Mouse (Mus musculus) midbrain, postnatal 0 days (tissue): ENCODE data around the gene Nom1. TPM values are rescaled to one million over a fixed set of nuclear protein-coding genes. Genes with fewer than 3 reads are reported as not detected.

Experiments used
- ATAC-seq: fragments of 200-750 bp; cut with Nextera tagmentation; 2 replicates; pipeline ENCODE4 v1.8.0; 2017; ENCODE audit warnings: moderate number of reproducible peaks, mild to moderate bottlenecking, moderate TSS enrichment, moderate library complexity; ENCODE audit not compliant: low FRiP score
- DNase-seq: peaks from one replicate; pipeline ENCODE4 v3.0.0-alpha.2; 2015; ENCODE audit warnings: low spot score
- H3K27ac ChIP-seq: fragments of 300-500 bp; sonication (generic); 2 replicates; pipeline ENCODE4 v1.5.1; 2014; ENCODE audit warnings: low read depth, mild to moderate bottlenecking, low read length, mixed read lengths
- H3K27me3 ChIP-seq: fragments of 300-500 bp; sonication (generic); 2 replicates; pipeline ENCODE4 v1.6.1; 2014; ENCODE audit warnings: low read length, control low read depth, mixed read lengths; ENCODE audit not compliant: insufficient read depth
- H3K36me3 ChIP-seq: fragments of 300-500 bp; sonication (generic); 2 replicates; pipeline ENCODE4 v1.6.1; 2014; ENCODE audit warnings: low read length, control low read depth, mixed read lengths; ENCODE audit not compliant: insufficient read depth
- H3K4me1 ChIP-seq: fragments of 300-500 bp; sonication (generic); 2 replicates; pipeline ENCODE4 v1.6.1; 2014; ENCODE audit warnings: mild to moderate bottlenecking, control low read depth, antibody characterized with exemption, low read length, mixed read lengths; ENCODE audit not compliant: insufficient read depth
- H3K4me2 ChIP-seq: fragments of 300-500 bp; sonication (generic); 2 replicates; pipeline ENCODE4 v1.6.1; 2014; ENCODE audit warnings: low read depth, mild to moderate bottlenecking, low read length, mixed read lengths; ENCODE audit not compliant: poor library complexity, severe bottlenecking
- H3K4me3 ChIP-seq: fragments of 300-500 bp; sonication (generic); 2 replicates; pipeline ENCODE4 v1.5.1; 2014; ENCODE audit warnings: low read depth, mild to moderate bottlenecking, low read length, moderate library complexity
- H3K9ac ChIP-seq: fragments of 300-500 bp; sonication (generic); replicated peaks from 2 replicates; pipeline ENCODE4 v1.6.1; 2014; ENCODE audit warnings: mild to moderate bottlenecking, low read length, moderate library complexity, mixed read lengths; ENCODE audit not compliant: poor library complexity, severe bottlenecking
- H3K9me3 ChIP-seq: fragments of 300-500 bp; sonication (generic); 2 replicates; pipeline ENCODE4 v1.6.1; 2016; ENCODE audit warnings: low read length, control low read depth
- CTCF ChIP-seq: IDR thresholded peaks from 2 replicates; pipeline ENCODE4 v1.5.1; 2016; ENCODE audit warnings: antibody characterized with exemption, mild to moderate bottlenecking
- WGBS: fragments of 180-500 bp; shearing (Covaris S2); extraction: QIAGEN DNeasy Blood & Tissue Kit; methylation state at CpG from one replicate; pipeline ENCODE4 v1.1.7; 2014; 5-methylcytosine and 5-hydroxymethylcytosine counted together
- polyA plus RNA-seq: library from polyadenylated mRNA; unstranded; fragments of >200 nt; fragmentation: Nextera tagmentation; extraction: Ambion mirVana; gene quantifications from 2 replicates; pipeline ENCODE4 v1.2.1, GENCODE M21; 2015
- total RNA-seq: library from RNA; depleted of rRNA; stranded (reverse); fragments of >200 nt; gene quantifications from 2 replicates; pipeline ENCODE4 v1.2.3, GENCODE M21; 2014

Gene Nom1
- total and polyA plus RNA-seq, 2 experiments from 2014 or later = 11.4 to 12.6 TPM

DNA sequence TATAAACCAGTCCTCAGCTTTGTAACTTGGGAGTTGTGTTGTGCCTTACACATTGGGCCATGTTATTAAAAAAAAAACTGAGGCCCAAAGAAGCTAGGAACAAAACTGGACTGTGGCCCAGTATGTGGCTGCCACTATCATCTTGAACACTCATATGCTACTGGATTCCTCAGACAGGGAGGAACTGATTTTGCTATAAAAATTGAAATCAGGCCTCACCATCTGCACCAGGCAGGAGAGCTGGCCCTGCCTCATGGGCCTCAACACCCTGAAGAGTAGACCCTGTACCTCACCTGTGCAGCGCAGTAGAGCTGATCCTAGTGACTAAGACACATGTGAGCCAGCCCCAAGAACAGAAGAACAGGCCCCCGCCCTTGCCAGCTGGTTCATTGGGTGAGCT, 10.8 kb downstream of the Nom1 start:
- no peaks in the 10 kb centered on the region for H3K4me1 ChIP-seq
- no peak for TF ChIP-seq CTCF
- no peak overlapping the region for H3K4me2 ChIP-seq
- ATAC-seq = no peak
- H3K9ac ChIP-seq = no peak overlapping the region
- H3K27ac ChIP-seq = no peak overlapping the region
- 100% methylated on average over 2 of the region's 2 CpGs for WGBS
- no peak overlapping the region for H3K4me3 ChIP-seq
- peaks cover 73% of the 10 kb centered on the region for H3K36me3 ChIP-seq
- DNase-seq = no peak
- H3K9me3 ChIP-seq = no peaks in the 10 kb centered on the region
- no peaks in the 10 kb centered on the region for H3K27me3 ChIP-seq

DNA sequence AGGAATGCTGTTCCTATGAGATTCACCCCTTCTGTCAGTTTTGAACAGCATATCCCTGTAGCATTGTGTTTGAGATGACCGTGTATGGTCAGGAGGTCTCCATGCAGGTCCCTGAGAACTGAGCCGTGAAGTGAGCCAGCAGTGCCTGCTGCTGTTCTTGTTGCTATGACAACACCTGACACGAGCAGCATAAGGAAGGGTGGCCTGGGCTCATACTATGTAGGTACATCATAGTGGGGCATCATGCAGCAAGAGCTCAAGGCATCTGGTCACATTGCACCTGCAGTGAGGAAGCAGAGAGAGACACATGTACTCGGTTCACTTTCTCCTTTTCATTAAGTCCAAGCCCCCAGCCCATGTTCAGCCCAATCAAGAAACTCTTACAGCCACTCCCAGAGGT, 17.9 kb downstream of the Nom1 start:
- Histone ChIP-seq H3K4me2 (no peak overlapping the region), H3K27me3 (no peaks in the 10 kb centered on the region), H3K9me3 (no peaks in the 10 kb centered on the region), H3K4me1 (no peaks in the 10 kb centered on the region), H3K9ac (no peak overlapping the region), H3K36me3 (peaks cover 38% of the 10 kb centered on the region; the same call in 1 of the 2 replicates), H3K27ac (no peak overlapping the region), H3K4me3 (no peak overlapping the region)
- ATAC-seq = no peak
- 61% methylated on average over 4 of the region's 4 CpGs for WGBS
- no peak for DNase-seq
- TF ChIP-seq CTCF = no peak

DNA sequence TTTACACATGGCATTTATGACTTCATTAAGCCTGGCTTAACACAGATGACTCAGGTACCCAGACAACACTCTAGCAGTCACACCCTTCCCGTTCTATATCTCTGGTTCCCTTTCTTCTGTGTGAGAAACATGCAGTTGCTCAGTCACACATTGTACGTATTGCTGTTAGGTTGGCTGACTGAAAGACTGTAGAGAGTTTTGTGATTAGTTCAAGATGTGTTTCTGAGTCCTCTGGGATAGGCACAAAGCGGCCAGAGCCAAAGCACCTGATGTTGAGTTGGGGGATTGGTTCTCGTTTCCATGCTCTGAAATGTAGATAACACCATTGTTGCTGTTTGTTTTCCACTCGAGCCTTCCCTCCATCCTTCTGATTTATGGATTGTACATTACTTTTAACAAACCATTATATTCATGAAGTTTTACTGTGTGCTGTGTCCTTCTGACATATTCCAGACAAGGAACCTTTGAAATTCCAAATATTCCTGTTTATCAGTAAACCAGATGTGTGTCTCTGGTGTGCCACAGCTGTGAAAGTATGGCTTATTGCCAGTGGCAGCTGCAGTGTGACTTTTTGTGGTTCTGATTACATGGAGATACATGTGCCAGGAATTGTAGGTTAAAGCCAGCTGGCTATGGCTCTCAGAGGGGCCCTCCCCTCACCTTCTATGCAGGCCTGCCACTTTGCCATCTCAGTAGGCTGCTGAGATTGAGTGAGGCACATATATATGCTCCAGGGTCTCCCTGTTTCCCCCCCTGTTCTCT, 22.6 kb downstream of the Nom1 start:
- H3K27ac ChIP-seq = no peak overlapping the region
- H3K4me3 ChIP-seq = no peak overlapping the region
- H3K4me2 ChIP-seq = no peak overlapping the region
- 80% methylated on average over 5 of the region's 5 CpGs for WGBS
- H3K4me1 ChIP-seq = no peaks in the 10 kb centered on the region
- H3K9ac ChIP-seq = no peak overlapping the region
- DNase-seq = no peak
- ATAC-seq = no peak
- no peaks in the 10 kb centered on the region for H3K27me3 ChIP-seq
- H3K36me3 ChIP-seq = peaks cover 14% of the 10 kb centered on the region; the same call in 1 of the 2 replicates
- no peak for TF ChIP-seq CTCF
- H3K9me3 ChIP-seq = no peaks in the 10 kb centered on the region

DNA sequence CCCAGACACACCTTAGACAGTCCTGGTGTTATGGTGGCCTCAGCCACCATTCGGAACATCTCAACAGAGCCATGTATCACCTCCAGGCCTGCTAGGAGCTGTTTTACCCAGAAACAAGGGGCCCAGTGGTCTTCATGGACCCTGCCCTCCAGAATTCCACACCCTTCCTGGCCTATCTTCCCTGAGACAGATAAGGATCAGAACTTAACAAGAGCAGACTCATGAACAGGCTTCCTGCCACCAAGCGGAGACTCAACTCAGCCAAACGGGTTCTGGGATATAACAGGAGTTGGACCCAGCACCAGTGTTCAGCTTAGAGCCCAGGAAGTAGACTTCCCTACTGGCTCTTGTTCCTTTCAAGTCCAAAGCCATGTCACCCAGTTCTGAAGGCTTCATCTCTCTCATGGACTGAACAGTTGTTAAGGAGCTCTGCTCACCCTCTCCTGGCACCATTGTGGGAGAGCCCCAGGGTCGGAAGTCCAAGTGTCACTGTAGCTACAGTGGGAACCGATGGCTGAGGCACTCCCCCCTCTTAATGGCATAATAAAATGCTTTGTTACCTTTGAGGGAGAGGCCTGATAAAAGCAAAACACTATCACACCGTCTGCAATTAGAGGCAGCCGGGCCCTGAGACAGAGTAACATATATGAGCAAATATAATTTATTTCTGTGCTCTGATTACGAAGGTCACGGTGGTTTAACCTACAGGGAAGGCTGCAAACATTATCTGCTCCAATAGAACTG, 28.7 kb downstream of the Nom1 start:
- ATAC-seq (no peak), DNase-seq (no peak)
- H3K4me1 ChIP-seq = peaks cover 4% of the 10 kb centered on the region; the same call in 1 of the 2 replicates
- no peak overlapping the region for H3K4me3 ChIP-seq
- H3K9me3 ChIP-seq = no peaks in the 10 kb centered on the region
- no peak overlapping the region for H3K27ac ChIP-seq
- no peak for TF ChIP-seq CTCF
- no peak overlapping the region for H3K4me2 ChIP-seq
- no peaks in the 10 kb centered on the region for H3K36me3 ChIP-seq
- WGBS = 82% methylated on average over 9 of the region's 9 CpGs
- no peak overlapping the region for H3K9ac ChIP-seq
- H3K27me3 ChIP-seq = peaks cover 16% of the 10 kb centered on the region

DNA sequence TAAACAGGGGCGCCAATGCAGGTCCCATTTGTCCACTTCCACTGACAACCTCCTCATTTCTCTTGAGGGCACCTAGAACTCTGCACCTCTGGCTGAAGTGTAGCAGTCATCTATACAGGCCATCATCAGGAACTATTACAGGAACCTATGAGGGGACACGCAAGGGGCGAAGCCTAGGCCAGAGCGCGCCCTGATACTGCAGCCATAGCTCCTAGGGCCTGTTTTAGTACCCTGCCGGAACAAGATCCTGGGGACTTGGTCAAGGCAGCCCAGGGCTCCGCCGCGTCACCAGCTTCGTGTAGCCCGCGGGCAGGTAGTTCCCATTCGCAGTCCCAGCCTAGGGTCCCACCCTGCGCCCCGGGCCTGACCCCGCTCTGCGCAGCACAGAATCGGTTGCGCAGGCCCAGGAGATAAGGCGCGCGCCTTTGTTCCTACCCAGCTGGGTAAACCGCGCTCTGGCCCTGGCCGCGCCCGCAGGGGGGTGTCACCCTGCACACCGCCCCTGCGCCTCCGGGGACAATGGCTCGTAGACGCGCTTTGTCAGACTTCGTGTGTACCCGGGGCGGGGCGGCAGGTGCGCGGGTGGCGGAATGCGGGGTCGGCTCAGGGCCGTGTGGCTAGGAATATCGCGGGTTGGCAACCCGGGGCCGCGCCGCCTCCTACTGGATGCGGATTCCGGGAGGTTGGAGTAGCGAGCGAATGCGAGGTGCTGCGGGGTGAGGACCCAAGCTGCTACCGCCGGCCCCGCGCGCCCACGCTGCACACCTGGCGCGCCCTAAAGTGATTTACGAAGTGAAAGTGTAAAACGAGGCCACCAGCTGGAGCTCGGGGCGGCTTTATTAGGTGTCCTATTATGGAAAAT, 33.3 kb downstream of the Nom1 start:
- peak overlapping the region; percentile 31 for H3K4me3 ChIP-seq
- peaks cover 43% of the 10 kb centered on the region for H3K27me3 ChIP-seq
- no peak for TF ChIP-seq CTCF
- peak; percentile 42; the same call in 1 of the 2 replicates for ATAC-seq
- DNase-seq = no peak
- H3K9me3 ChIP-seq = no peaks in the 10 kb centered on the region
- H3K4me2 ChIP-seq = peak overlapping the region; percentile 49
- H3K27ac ChIP-seq = no peak overlapping the region
- H3K9ac ChIP-seq = no peak overlapping the region
- H3K36me3 ChIP-seq = no peaks in the 10 kb centered on the region
- peaks cover 5% of the 10 kb centered on the region; the same call in 1 of the 2 replicates for H3K4me1 ChIP-seq
- WGBS = 3% methylated on average over 67 of the region's 67 CpGs
